Mouse (Mus musculus) adrenal gland, adult 8-10 months (tissue): ENCODE measurements around the gene Vps54. TPM values are rescaled to one million over a fixed set of nuclear protein-coding genes. Genes with fewer than 3 reads are reported as not detected.
"Not testable (repeated sequence)": the region's sequence is repeated elsewhere in the genome, so short reads cannot be mapped to it uniquely, and the experiment has no call there.

Source experiments
- DNase-seq: peaks from one replicate; pipeline ENCODE4 v3.0.0; 2022
- total RNA-seq, 4 experiments: library from RNA; stranded (reverse); gene quantifications; 2 replicates each; pipeline ENCODE4 v1.2.4; 2022

Gene Vps54
- total RNA-seq, 4 experiments from 2014 or later = 29.9 to 43.6 (median 37.8) TPM

GRCm38 (mm10) chr11:21241351-21241750 lies 2.3 kb downstream of the Vps54 start:
- no peak for DNase-seq

- no peak for DNase-seq
Observed at GRCm38 (mm10) chr11:21247203-21247865, 8.3 kb downstream of the Vps54 start.

GRCm38 (mm10) chr11:21247940-21248339 lies 8.9 kb downstream of the Vps54 start:
- no peak for DNase-seq

- DNase-seq = no peak
Observed at GRCm38 (mm10) chr11:21250366-21250765, 11.3 kb downstream of the Vps54 start.

GRCm38 (mm10) chr11:21258611-21259010 lies 19.5 kb downstream of the Vps54 start:
- not testable (repeated sequence) for DNase-seq

GRCm38 (mm10) chr11:21265423-21265822 lies 26.3 kb downstream of the Vps54 start:
- no peak for DNase-seq

DNA sequence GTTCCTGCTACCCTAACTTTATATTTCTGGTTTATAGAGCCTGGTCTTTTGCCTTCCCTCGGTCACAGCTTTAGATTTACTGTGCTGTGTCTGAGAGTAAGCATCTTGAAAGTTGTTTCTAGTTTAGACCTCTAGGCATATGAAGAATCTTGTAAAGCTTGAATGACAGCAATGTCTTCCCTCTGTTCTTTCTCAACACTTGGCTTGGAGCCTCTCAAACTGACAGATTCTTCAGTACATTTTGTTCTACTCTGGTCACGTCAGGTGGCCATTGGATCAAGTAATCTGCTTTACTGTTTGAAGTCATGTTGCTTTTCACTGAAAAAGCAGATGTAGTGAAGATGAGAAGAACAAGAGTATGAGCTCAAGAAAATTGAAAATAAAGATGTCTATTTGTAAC lies 37.1 kb downstream of the Vps54 start:
- DNase-seq = no peak

DNA sequence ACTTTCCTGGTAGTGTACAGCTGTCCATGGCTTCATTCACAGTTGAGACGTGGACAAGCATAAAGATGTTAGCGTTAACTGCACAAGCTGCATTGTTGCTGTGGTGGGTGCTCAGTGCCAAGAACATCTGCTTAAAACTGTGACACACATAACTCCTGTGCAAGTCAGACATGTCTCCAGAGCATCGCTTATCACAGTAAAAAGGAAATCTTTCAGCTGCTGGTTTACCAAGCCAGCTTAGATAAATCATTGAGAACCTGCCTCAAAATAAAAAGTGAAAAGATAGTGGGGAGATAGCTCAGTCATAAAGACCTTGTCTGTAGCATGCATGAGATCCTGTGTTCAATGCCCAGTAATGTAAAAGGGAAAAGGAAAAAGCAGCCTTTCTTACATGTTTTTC lies 47.3 kb downstream of the Vps54 start:
- no peak for DNase-seq

GRCm38 (mm10) chr11:21288153-21288552 lies 49.1 kb downstream of the Vps54 start:
- DNase-seq = not testable (repeated sequence)

GRCm38 (mm10) chr11:21295486-21295885 lies 56.4 kb downstream of the Vps54 start:
- DNase-seq = no peak

GRCm38 (mm10) chr11:21303619-21304018 lies 64.5 kb downstream of the Vps54 start:
- no peak for DNase-seq

DNA sequence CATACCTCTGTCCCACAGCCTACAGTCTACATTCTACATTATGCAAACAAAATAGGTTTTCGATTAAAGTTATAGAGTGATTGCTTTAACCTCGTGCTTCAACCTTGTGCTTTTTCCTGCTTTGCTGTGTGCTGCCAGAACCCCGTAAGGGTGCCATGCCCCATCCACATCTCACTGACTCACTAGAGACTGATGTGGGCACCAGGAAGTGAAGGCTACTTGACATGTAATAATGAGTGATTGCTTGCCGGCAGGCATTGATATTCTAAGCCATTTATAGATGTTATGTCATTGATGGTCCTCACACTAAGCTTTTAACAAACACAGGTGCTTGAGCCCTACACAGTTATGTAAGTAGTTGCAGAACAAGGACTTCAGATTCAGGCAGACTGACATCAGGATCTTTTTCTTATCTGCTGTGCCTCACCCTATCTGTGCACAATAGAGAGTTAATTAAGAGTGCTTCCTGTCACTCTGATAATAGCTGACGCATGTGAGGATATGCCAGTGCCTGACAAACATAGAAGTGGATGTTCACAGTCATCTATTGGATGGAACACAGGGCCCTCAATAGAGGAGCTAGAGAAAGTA lies 68.1 kb downstream of the Vps54 start:
- DNase-seq = no peak

DNA sequence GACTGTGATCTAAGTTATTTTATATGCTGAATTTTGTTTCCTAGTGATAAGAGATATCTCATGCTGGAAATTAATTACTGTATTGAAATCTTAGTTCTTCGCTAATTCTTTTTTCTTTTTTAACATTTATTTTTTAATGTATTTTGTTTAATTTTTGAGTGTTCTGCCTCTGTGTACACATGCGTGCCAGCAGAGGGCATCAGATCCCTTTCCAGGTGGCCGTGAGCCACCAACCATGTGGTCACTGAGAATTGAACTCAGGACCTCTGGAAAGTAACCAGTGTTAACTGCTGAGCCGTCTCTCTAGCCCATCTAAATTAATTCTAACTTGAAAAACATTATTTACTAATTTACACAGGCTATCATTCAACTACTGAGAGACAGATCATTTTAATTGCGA lies 69.0 kb downstream of the Vps54 start:
- DNase-seq = no peak

- no peak for DNase-seq
Observed at GRCm38 (mm10) chr11:21309516-21309915, 70.4 kb downstream of the Vps54 start.

- no peak for DNase-seq
Observed at GRCm38 (mm10) chr11:21313922-21314657, 75.0 kb downstream of the Vps54 start.

DNA sequence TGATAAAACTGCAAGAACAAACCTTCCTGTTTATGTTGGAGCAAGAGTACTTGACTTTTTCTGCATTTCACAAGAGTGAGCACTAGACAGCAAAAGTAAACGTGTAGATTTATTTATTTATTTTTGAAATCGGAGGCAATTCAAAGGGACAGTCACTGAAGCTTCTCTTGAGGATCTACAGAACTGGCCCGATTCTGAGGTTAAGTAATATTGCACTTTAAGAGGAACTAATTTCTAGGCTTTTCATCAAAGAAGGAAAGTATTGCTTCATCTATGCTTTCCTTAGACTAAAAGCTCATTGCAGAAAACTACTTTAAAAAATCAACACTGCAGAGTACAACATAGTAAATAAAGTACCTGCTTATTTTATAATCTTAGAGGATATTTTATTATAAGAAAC lies 82.5 kb downstream of the Vps54 start:
- DNase-seq = no peak

- DNase-seq = no peak
Observed at GRCm38 (mm10) chr11:21322349-21322748, 83.3 kb downstream of the Vps54 start.

DNA sequence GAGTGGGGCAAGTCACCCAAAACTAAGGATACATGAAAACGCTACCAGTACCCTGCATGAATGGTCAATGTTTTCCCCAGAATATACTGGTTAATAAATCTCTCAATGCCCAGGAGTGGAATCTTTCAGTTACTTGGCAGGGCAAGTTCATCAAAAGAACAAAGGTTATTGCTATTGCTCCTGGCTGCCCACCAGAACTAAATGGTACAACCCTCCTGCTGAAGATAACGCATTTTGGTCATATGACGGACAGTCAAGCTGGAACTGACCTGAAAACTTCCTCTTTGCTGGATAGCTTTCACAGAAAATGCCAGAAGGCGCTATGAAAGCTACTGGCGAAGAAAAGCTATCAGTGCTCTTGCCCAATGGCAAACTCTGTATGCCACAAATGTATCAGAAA lies 86.7 kb downstream of the Vps54 start:
- no peak for DNase-seq

DNA sequence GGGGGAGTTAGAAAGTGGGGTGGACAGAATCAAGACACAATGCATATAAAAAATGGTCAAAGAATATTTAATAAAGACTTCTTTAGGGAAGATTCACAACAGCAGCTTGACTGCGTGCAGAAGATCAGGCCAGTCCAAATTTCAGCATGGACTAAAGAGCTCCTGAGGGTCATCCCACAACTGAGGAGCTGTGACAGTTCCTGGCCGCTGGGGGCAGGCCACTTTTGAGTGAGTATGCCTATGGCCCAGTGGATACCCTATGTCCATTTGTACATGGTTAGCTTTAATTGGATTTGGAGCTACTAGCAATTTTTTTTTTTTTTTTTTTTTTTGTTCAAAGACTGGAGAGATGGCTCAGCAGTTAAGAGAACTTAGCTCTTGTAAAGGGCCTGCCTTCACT lies 87.7 kb downstream of the Vps54 start:
- no peak for DNase-seq

DNA sequence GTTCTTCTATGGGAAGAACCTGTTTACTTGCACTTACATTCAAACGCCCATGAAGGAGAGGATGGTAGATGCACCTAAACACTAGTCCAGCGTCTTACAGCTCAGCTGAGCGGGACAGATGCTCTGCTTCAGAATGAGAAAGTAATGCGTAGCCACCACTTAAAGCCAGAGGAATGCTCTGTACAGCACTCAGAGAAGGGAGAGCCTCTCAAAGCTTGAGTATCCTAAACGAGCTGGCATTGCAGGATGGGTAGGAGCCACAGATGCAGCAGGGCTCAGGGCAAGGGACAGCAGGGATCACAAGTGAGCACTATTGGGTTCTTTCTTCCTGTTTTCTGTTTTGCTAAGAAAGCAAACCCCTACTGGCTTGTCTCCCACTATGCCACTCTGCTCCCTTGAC lies 88.4 kb downstream of the Vps54 start:
- no peak for DNase-seq

DNA sequence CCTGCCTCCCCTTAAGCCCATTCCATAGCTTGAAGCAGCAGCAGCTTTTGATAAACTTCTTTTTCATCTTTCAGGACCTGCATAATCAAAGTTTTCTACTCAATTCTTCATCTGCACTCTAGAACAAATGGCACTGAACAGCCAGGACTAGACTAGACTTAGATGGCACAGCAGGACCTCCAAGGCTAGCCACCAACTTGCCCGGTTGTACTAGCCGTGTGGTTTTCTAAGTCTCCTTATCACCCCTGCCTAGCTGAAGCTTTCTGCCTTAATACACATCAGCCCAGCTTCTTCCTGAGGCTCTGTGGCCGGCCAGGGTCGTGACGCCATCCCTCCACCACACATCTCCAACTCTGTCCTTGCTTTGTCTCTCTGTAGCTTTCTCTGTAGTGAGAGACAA lies 89.1 kb downstream of the Vps54 start:
- DNase-seq = no peak

- no peak for DNase-seq
Observed at GRCm38 (mm10) chr11:21332639-21333295, 93.7 kb downstream of the Vps54 start.

DNA sequence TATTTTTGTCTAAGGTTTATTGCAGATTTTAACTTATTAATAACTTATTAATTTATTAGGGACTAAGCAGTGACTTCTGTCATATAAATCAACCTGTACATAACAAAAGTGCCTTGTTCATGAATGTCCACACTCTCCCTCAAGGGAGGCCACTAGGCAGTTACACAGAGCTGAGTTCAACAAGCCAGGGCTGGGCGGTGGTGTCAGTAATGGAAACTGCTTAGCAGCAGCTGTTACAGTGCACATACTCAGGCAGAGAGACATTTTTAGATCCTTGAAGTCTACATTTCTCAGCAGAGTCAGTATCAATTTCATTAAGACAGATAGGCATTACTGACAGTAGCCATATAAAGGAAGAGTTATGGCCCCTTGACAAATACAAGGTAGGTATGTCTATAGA lies 98.8 kb downstream of the Vps54 start:
- DNase-seq = no peak
